Mouse (Mus musculus) stomach, postnatal 0 days (tissue): ENCODE measurements at regions not wholly inside any gene's neighbourhood (a gene's known extent, or its start where the extent isn't known, plus 50 kb on each side); places are given as distances from the start of the nearest gene placed in this dataset.

Experiments used
- ATAC-seq: fragments of 200-750 bp; cut with Nextera tagmentation; 2 replicates; pipeline ENCODE4 v1.8.0; 2017; ENCODE audit not compliant: low FRiP score, low TSS enrichment
- DNase-seq: peaks from one replicate; pipeline ENCODE4 v3.0.0-alpha.2; 2016; ENCODE audit warnings: low spot score
- H3K27ac ChIP-seq: fragments of 300-500 bp; sonication (generic); replicated peaks from 2 replicates; pipeline ENCODE4 v1.5.1; 2014; ENCODE audit warnings: mild to moderate bottlenecking, control low read depth
- H3K27me3 ChIP-seq: fragments of 300-500 bp; sonication (generic); 2 replicates; pipeline ENCODE4 v1.6.1; 2014; ENCODE audit warnings: low read length; ENCODE audit not compliant: control insufficient read depth, insufficient read depth
- H3K36me3 ChIP-seq: fragments of 300-500 bp; sonication (generic); 2 replicates; pipeline ENCODE4 v1.6.1; 2014; ENCODE audit warnings: low read length, mixed read lengths; ENCODE audit not compliant: control insufficient read depth, insufficient read depth
- H3K4me1 ChIP-seq: fragments of 300-500 bp; sonication (generic); replicated peaks from 2 replicates; pipeline ENCODE4 v1.6.1; 2014; ENCODE audit warnings: antibody characterized with exemption; ENCODE audit not compliant: control insufficient read depth, insufficient read depth
- H3K4me2 ChIP-seq: fragments of 300-500 bp; sonication (generic); replicated peaks from 2 replicates; pipeline ENCODE4 v1.6.1; 2014; ENCODE audit warnings: low read depth, mild to moderate bottlenecking, control low read depth, moderate library complexity
- H3K4me3 ChIP-seq: fragments of 300-500 bp; sonication (generic); 2 replicates; pipeline ENCODE4 v1.5.1; 2014; ENCODE audit warnings: low read depth, low read length, control low read depth
- H3K9ac ChIP-seq: fragments of 300-500 bp; sonication (generic); 2 replicates; pipeline ENCODE4 v1.6.1; 2014; ENCODE audit warnings: mild to moderate bottlenecking, low read length, control low read depth, mixed read lengths
- H3K9me3 ChIP-seq: fragments of 300-500 bp; sonication (generic); 2 replicates; pipeline ENCODE4 v1.6.1; 2016; ENCODE audit warnings: low read length; ENCODE audit not compliant: control insufficient read depth
- CTCF ChIP-seq: IDR thresholded peaks from 2 replicates; pipeline ENCODE4 v1.5.1; 2016; ENCODE audit warnings: antibody characterized with exemption, low read depth, mild to moderate bottlenecking, moderate library complexity
- EP300 ChIP-seq: optimal IDR thresholded peaks from 2 replicates; pipeline ENCODE3; 2016; ENCODE audit warnings: antibody characterized with exemption
- WGBS: fragments of 180-500 bp; shearing (Covaris S2); extraction: QIAGEN DNeasy Blood & Tissue Kit; methylation state at CpG from one replicate; pipeline ENCODE4 v1.1.7; 2014; 5-methylcytosine and 5-hydroxymethylcytosine counted together

DNA sequence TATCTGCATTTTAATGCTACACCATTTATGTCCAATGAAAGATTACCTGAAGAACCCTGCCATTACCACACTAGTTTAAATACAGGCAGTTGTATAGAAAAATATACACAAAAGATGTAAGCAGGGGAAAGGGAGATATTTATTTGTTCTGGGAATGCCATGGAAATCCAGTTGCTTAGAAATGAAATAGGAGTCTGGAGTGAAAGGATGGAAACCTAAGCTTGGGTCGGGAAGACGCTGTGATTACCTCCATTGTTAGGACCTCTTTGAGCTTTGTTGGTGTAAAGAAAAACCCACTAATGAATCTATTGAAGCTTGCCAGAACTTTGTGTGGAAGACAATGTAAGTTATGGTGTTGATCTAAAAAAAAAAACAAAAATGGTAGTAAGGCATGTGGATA is 341.3 kb upstream of the Tmem161b start:
- no peak for TF ChIP-seq CTCF
- no peak for TF ChIP-seq EP300
- no peaks in the 10 kb centered on the region for H3K4me1 ChIP-seq
- no peak for DNase-seq
- no peak overlapping the region for H3K9ac ChIP-seq
- no peaks in the 10 kb centered on the region for H3K27me3 ChIP-seq
- WGBS, result 79% methylated on average over 2 of the region's 2 CpGs
- H3K4me2 ChIP-seq, result no peak overlapping the region
- no peaks in the 10 kb centered on the region for H3K9me3 ChIP-seq
- no peak for ATAC-seq
- H3K27ac ChIP-seq, result no peak overlapping the region
- H3K36me3 ChIP-seq, result no peaks in the 10 kb centered on the region
- no peak overlapping the region for H3K4me3 ChIP-seq

GRCm38 (mm10) chr13:83882839-83883238 is 339.3 kb upstream of the Tmem161b start:
- no peak overlapping the region for H3K4me2 ChIP-seq
- H3K36me3 ChIP-seq, result no peaks in the 10 kb centered on the region
- no peak overlapping the region for H3K27ac ChIP-seq
- no peak overlapping the region for H3K4me3 ChIP-seq
- H3K27me3 ChIP-seq, result no peaks in the 10 kb centered on the region
- no peak overlapping the region for H3K9ac ChIP-seq
- ATAC-seq (no peak), DNase-seq (no peak)
- no peak for TF ChIP-seq EP300
- H3K9me3 ChIP-seq, result no peaks in the 10 kb centered on the region
- H3K4me1 ChIP-seq, result no peaks in the 10 kb centered on the region
- WGBS, result 32% methylated on average over 1 of the region's 1 CpGs

DNA sequence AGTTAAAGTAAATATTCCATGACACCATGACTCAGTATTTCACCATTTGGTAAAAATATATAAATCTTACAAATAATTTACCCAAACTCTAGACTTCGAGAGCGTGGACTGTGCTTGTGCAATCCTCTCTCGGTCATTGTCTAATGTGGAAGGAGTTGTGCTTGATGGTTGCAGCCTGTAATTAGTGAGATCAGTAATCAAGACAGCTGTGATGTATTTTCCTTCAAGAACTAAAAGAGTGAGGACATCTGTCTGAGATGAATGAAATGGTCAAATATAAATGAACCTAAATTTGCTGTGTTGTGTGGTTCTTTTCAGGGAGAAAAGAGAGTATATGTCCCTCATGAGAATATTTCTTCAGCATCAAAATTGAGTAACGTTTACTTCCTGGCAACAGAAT is 338.3 kb upstream of the Tmem161b start:
- 82% methylated on average over 4 of the region's 4 CpGs for WGBS
- Histone ChIP-seq H3K9me3 (no peaks in the 10 kb centered on the region), H3K9ac (no peak overlapping the region), H3K27me3 (no peaks in the 10 kb centered on the region), H3K36me3 (no peaks in the 10 kb centered on the region), H3K4me3 (no peak overlapping the region), H3K4me2 (no peak overlapping the region), H3K4me1 (no peaks in the 10 kb centered on the region), H3K27ac (no peak overlapping the region)
- DNase-seq (no peak), ATAC-seq (no peak)
- TF ChIP-seq CTCF (no peak), EP300 (no peak)

DNA sequence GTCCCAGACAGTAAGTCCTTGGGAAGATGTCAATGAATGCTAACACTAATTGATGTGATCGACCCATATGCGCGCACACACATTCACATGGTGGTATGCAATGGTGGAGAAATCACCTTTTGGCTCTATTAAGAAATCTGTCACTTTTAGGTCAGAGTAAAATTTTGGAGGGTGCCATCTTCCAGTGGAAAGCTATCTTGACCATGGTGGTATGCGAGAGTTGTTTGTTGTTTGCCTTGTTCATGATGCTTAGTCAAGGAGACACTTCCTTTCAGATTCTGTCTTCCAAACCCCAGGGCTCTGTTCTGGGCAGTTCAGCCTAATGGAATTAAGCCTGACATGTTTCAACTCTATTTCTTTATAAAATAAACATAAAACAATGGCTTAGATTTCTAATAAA is 337.9 kb upstream of the Tmem161b start:
- DNase-seq, result no peak
- no peak for TF ChIP-seq CTCF
- no peak for TF ChIP-seq EP300
- H3K9me3 ChIP-seq, result no peaks in the 10 kb centered on the region
- no peak for ATAC-seq
- no peaks in the 10 kb centered on the region for H3K4me1 ChIP-seq
- H3K9ac ChIP-seq, result no peak overlapping the region
- H3K27ac ChIP-seq, result no peak overlapping the region
- no peaks in the 10 kb centered on the region for H3K36me3 ChIP-seq
- WGBS, result 92% methylated on average over 4 of the region's 4 CpGs
- no peak overlapping the region for H3K4me2 ChIP-seq
- H3K4me3 ChIP-seq, result no peak overlapping the region
- no peaks in the 10 kb centered on the region for H3K27me3 ChIP-seq

DNA sequence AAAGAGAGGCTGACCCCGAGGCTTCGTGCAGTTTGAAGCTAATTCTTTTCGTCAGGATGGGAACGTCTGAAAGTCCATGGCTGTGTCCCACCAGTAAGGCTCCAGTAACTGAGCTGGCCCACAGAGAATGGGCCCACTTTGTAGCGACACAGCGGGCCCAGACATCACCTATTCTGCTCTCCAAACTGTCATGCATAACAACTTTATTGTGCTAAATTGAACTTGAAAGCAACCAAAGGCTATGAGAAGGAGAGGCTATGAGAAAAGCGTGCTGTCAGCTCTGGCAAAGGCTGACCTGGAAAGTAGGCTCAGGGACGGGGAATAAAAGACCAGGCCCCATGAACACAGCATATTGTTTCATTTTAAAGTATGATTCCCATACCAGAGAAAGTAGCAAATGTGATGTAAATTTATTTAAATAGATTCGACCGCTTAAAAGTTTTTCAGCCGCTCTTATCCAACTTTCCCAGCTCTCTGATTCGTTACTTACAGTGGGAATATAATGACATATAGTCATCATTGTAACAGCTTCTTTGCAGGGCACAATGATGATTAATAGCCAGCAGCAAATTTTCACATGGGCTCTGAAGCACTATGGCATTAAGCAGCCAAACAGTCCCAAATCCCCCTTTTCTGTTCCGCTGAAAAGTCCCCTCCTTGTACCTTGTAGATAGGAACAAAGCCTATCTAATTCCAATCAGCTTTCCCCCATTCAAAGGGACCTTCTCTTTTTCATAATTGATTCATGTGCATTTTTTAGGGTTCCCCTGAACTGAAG is 337.1 kb upstream of the Tmem161b start:
- H3K4me1 ChIP-seq, result no peaks in the 10 kb centered on the region
- H3K27ac ChIP-seq, result no peak overlapping the region
- TF ChIP-seq CTCF (no peak), EP300 (no peak)
- no peaks in the 10 kb centered on the region for H3K27me3 ChIP-seq
- no peaks in the 10 kb centered on the region for H3K9me3 ChIP-seq
- 74% methylated on average over 13 of the region's 13 CpGs for WGBS
- DNase-seq (no peak), ATAC-seq (no peak)
- H3K4me2 ChIP-seq, result no peak overlapping the region
- H3K4me3 ChIP-seq, result no peak overlapping the region
- no peak overlapping the region for H3K9ac ChIP-seq
- H3K36me3 ChIP-seq, result no peaks in the 10 kb centered on the region

DNA sequence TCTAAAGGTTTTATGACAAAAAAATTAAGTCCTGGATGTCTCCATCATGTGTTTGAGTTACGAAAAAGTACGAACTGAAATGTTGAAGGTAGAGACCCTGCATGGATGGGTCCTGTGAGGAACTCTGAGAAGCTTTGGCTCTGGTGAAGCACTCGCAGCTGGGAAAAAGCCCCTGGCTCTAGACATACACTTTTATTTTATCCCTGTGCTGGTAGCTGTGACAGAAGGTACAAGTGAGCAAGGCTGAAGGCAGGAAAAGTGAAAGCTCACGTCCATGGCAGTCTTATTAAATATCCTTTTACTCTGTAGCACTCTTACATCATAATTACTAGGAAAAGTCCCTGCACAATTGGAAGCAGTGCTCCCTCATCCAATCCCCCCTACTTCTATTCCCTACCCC is 336.4 kb upstream of the Tmem161b start:
- no peaks in the 10 kb centered on the region for H3K9me3 ChIP-seq
- DNase-seq (no peak), ATAC-seq (no peak)
- H3K27ac ChIP-seq, result no peak overlapping the region
- H3K4me2 ChIP-seq, result no peak overlapping the region
- no peak overlapping the region for H3K4me3 ChIP-seq
- WGBS, result 66% methylated on average over 4 of the region's 4 CpGs
- H3K9ac ChIP-seq, result no peak overlapping the region
- H3K27me3 ChIP-seq, result no peaks in the 10 kb centered on the region
- TF ChIP-seq CTCF, result no peak
- no peak for TF ChIP-seq EP300
- H3K4me1 ChIP-seq, result no peaks in the 10 kb centered on the region
- no peaks in the 10 kb centered on the region for H3K36me3 ChIP-seq
